Mouse (Mus musculus): Measurements from ENCODE around the gene Kmo.
A peak's percentile ranks its signal among the peaks of the same experiment; 100 is the strongest.

DNA sequence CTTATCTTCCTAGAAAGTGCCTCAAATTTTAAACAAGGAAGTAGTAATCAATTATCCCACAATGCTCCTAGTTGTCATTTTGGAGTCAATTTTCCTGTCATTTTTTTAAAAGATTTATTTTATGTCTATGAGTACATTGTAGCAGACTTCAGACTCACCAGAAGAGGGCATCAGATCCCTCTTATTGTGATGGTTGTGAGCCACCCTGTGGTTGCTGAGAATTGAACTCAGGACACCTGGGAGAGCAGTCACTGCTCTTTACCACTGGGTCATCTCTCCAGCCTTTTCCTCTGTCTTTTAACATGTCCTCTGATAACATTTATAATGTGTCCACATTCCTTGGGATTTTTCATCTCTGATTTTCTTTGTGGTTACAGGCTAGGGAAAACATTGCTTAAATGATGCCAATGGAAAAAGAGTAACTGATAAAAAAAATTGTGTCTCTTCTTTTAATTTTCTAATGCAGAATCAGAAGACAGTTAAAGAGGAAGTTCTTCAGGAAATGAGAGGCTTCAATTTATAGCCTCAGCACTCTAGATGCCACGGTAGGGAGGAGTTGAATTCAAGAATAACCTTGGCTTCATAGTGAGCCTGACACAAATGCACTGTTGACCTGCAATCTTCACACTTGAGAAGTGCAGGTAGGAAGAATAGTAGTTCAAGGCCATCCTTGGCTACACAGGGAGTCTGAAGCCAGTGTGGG is 6.0 kb downstream of the Kmo start:
- TF ChIP-seq CTCF (IDR thresholded peaks at IDR 0.05; ENCODE audit: borderline replicate concordance, insufficient read depth, low read depth, low read length) = peak; percentile 60; the same call in 1 of the 2 replicates
- TF ChIP-seq POLR2A (IDR thresholded peaks at IDR 0.05; ENCODE audit: borderline replicate concordance, insufficient read depth, low read length) = no peak

All from cerebellum, adult 2 months (tissue).